Mouse (Mus musculus) embryonic facial prominence, embryonic 11.5 days (tissue): ENCODE measurements around the gene Flywch1. TPM values are rescaled to one million over a fixed set of nuclear protein-coding genes. Genes with fewer than 3 reads are reported as not detected.

Source experiments
- ATAC-seq: fragments of 200-750 bp; cut with Nextera tagmentation; replicated peaks from 2 replicates; pipeline ENCODE4 v1.8.0; 2017; ENCODE audit warnings: low read depth; ENCODE audit not compliant: insufficient number of reproducible peaks, low FRiP score, low TSS enrichment
- DNase-seq: peaks from one replicate; pipeline ENCODE4 v3.0.0-alpha.2; 2015; ENCODE audit warnings: low spot score
- H3K27ac ChIP-seq: fragments of 300-500 bp; sonication (generic); replicated peaks from 2 replicates; pipeline ENCODE4 v1.5.1; 2014; ENCODE audit warnings: mild to moderate bottlenecking, low read depth, low read length, control low read depth
- H3K27me3 ChIP-seq: fragments of 300-500 bp; sonication (generic); 2 replicates; pipeline ENCODE4 v1.6.1; 2014; ENCODE audit warnings: mild to moderate bottlenecking, low read length, moderate library complexity, mixed read lengths; ENCODE audit not compliant: control insufficient read depth, insufficient read depth
- H3K36me3 ChIP-seq: fragments of 300-500 bp; sonication (generic); replicated peaks from 2 replicates; pipeline ENCODE4 v1.6.1; 2014; ENCODE audit warnings: low read depth, mild to moderate bottlenecking, low read length, moderate library complexity, mixed read lengths; ENCODE audit not compliant: control insufficient read depth, insufficient read depth
- H3K4me1 ChIP-seq: fragments of 300-500 bp; sonication (generic); 2 replicates; pipeline ENCODE4 v1.6.1; 2014; ENCODE audit warnings: low read length, mixed read lengths; ENCODE audit not compliant: control insufficient read depth, insufficient read depth
- H3K4me2 ChIP-seq: fragments of 300-500 bp; sonication (generic); 2 replicates; pipeline ENCODE4 v1.6.1; 2014; ENCODE audit warnings: low read depth, mild to moderate bottlenecking, control low read depth, low read length, moderate library complexity
- H3K4me3 ChIP-seq: fragments of 300-500 bp; sonication (generic); 2 replicates; pipeline ENCODE4 v1.5.1; 2014; ENCODE audit warnings: low read depth, low read length, control low read depth
- H3K9ac ChIP-seq: fragments of 300-500 bp; sonication (generic); replicated peaks from 2 replicates; pipeline ENCODE4 v1.6.1; 2014; ENCODE audit warnings: mild to moderate bottlenecking, control low read depth, low read length
- H3K9me3 ChIP-seq: fragments of 300-500 bp; sonication (generic); replicated peaks from 2 replicates; pipeline ENCODE4 v1.6.1; 2016; ENCODE audit warnings: mild to moderate bottlenecking, low read length, inconsistent platforms, mixed read lengths; ENCODE audit not compliant: control insufficient read depth
- WGBS: fragments of 180-500 bp; shearing (Covaris S2); extraction: QIAGEN DNeasy Blood & Tissue Kit; methylation state at CpG from one replicate; pipeline ENCODE4 v1.1.7; 2014; 5-methylcytosine and 5-hydroxymethylcytosine counted together
- polyA plus RNA-seq: library from polyadenylated mRNA; unstranded; fragments of >200 nt; fragmentation: Nextera tagmentation; extraction: Ambion mirVana; gene quantifications from 2 replicates; pipeline ENCODE4 v1.2.1, GENCODE M21; 2014

The Flywch1 gene
- polyA plus RNA-seq, 1 experiment from 2014 or later: 88.3 TPM

DNA sequence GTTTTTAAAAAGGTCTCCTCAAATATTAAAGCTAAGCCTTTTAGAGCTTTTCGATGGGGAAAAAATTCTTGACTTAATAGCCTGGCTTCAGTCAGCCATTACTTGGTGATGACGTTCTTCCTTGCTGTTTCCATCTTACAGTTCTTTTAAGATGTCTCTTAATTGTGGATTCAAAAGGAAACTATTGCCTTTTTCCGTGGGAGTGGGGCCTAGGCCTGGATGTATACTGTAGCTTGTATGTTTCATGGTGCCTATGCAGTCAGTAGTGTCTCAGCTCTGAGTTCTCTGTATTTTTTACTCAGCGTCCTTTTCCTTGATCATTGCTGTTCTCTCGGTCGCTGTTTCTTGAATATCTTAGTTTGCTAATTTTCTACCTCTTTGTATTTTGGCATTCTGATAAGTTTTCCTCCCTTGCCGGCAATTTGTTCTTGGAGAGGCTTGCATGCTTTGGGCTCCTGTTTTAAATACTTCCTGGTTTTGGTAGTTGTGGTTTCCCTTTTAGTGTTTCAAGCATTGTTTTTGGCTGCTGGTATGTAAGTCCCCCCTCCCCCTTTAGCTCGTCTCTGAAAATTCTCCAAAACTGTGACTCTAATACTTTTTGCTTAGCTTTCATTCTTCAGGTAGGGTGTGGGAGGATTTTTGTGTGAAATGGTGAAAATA lies 33.2 kb upstream of the Flywch1 start:
- Histone ChIP-seq H3K4me2 (peak overlapping the region; percentile 55), H3K36me3 (no peaks in the 10 kb centered on the region; the same call in 1 of the 2 replicates), H3K27me3 (no peaks in the 10 kb centered on the region), H3K4me1 (no peaks in the 10 kb centered on the region), H3K9ac (peak overlapping the region; percentile 95), H3K9me3 (no peaks in the 10 kb centered on the region), H3K27ac (no peak overlapping the region), H3K4me3 (peak overlapping the region; percentile 97)
- ATAC-seq (no peak), DNase-seq (no peak)
- 6% methylated on average over 8 of the region's 8 CpGs for WGBS

DNA sequence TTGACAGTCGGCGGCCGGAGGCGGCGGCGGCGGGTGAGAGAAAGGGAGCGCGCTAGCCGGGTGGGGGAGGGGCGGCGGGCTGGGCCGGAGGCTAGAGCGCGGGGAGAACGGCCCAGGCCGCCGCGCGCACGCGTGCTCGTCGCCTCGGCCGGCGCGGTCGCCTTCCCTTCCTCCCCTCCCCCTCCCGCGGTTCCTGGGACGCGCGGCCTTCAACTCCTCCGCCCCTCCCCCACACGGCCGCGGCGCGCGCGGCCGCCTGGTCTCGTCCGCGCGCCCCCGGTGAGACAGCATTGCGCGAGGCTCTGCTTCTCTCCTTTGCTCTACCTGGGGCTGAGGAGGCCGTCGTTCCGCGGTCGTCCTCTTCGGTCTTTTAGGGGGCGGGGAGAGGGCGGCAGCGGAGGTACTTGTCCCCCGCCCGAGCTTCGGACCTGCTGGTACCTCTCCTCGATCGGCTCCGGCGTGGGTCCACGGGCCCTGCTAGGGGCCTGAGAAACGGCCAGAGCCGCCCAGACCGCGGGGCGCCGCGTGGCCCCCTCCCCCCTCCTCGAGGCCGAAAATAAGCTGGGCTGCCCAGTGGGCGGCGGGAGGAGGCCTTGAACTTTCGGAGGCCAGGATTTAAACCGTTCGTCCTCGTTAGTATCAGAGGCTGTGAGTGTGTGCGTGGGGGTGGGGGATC lies 32.1 kb upstream of the Flywch1 start:
- ATAC-seq (peak; percentile 45), DNase-seq (peak; percentile 93)
- H3K4me3 ChIP-seq: peak overlapping the region; percentile 97
- under 1% methylated on average over 45 of the region's 83 CpGs for WGBS
- H3K27ac ChIP-seq: peak overlapping the region; percentile 81
- peak overlapping the region; percentile 55 for H3K4me2 ChIP-seq
- no peaks in the 10 kb centered on the region for H3K4me1 ChIP-seq
- no peaks in the 10 kb centered on the region for H3K36me3 ChIP-seq
- H3K9ac ChIP-seq: peak overlapping the region; percentile 95
- H3K9me3 ChIP-seq: no peaks in the 10 kb centered on the region
- no peaks in the 10 kb centered on the region for H3K27me3 ChIP-seq

- peak; percentile 99 for ATAC-seq
- H3K27ac ChIP-seq: peak overlapping the region; percentile 81
- DNase-seq: peak; percentile 99
- H3K4me3 ChIP-seq: peak overlapping the region; percentile 97
- H3K4me1 ChIP-seq: no peaks in the 10 kb centered on the region
- H3K27me3 ChIP-seq: no peaks in the 10 kb centered on the region
- H3K4me2 ChIP-seq: peak overlapping the region; percentile 42
- under 1% methylated on average over 57 of the region's 60 CpGs for WGBS
- no peaks in the 10 kb centered on the region for H3K9me3 ChIP-seq
- H3K36me3 ChIP-seq: no peaks in the 10 kb centered on the region
- peak overlapping the region; percentile 95 for H3K9ac ChIP-seq
These were observed 31.5 kb upstream of the Flywch1 start for GRCm38 (mm10) chr17:23802746-23803365.

GRCm38 (mm10) chr17:23801627-23802026 lies 30.2 kb upstream of the Flywch1 start:
- H3K27ac ChIP-seq: no peak overlapping the region
- H3K27me3 ChIP-seq: no peaks in the 10 kb centered on the region
- H3K36me3 ChIP-seq: no peaks in the 10 kb centered on the region
- WGBS: 89% methylated on average over 10 of the region's 10 CpGs
- no peaks in the 10 kb centered on the region for H3K9me3 ChIP-seq
- H3K4me3 ChIP-seq: no peak overlapping the region
- ATAC-seq (no peak), DNase-seq (no peak)
- no peaks in the 10 kb centered on the region for H3K4me1 ChIP-seq
- H3K4me2 ChIP-seq: no peak overlapping the region
- no peak overlapping the region for H3K9ac ChIP-seq

- Histone ChIP-seq H3K4me2 (no peak overlapping the region), H3K9ac (no peak overlapping the region), H3K4me1 (no peaks in the 10 kb centered on the region), H3K36me3 (no peaks in the 10 kb centered on the region), H3K4me3 (no peak overlapping the region), H3K27ac (no peak overlapping the region), H3K9me3 (no peaks in the 10 kb centered on the region), H3K27me3 (no peaks in the 10 kb centered on the region)
- WGBS: 39% methylated on average over 7 of the region's 7 CpGs
- DNase-seq: peak; percentile 43
- ATAC-seq: no peak
These were observed 25.9 kb upstream of the Flywch1 start for GRCm38 (mm10) chr17:23797316-23797715.

GRCm38 (mm10) chr17:23795323-23795722 lies 23.9 kb upstream of the Flywch1 start:
- WGBS: 91% methylated on average over 8 of the region's 8 CpGs
- Histone ChIP-seq H3K4me1 (no peaks in the 10 kb centered on the region), H3K9me3 (no peaks in the 10 kb centered on the region), H3K27ac (no peak overlapping the region), H3K27me3 (no peaks in the 10 kb centered on the region), H3K4me3 (no peak overlapping the region), H3K9ac (no peak overlapping the region), H3K36me3 (no peaks in the 10 kb centered on the region), H3K4me2 (no peak overlapping the region)
- ATAC-seq: no peak
- DNase-seq: no peak

DNA sequence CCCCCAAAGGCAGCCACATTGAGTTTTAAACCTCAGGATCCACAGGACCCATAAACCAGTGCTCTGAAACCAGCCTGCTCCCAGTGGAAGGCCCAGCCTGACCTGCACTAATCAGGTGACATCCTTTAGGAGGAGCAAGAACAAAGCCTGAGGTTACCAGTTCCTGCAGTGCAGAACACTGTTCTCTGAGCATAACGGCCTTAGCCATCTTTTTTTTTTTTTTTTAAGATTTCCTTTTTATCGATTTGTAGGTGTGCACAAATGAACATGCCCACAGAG lies 19.6 kb upstream of the Flywch1 start:
- peak overlapping the region; percentile 34; the same call in 1 of the 2 replicates for H3K4me3 ChIP-seq

More for the DNA sequence above, 19.6 kb upstream of the Flywch1 start:
- no peaks in the 10 kb centered on the region for H3K4me1 ChIP-seq
- 44% methylated on average over 2 of the region's 2 CpGs for WGBS
- no peaks in the 10 kb centered on the region for H3K27me3 ChIP-seq
- no peak for DNase-seq
- H3K9ac ChIP-seq: peak overlapping the region; percentile 68
- no peaks in the 10 kb centered on the region for H3K36me3 ChIP-seq
- ATAC-seq: no peak
- H3K27ac ChIP-seq: peak overlapping the region; percentile 87
- H3K4me2 ChIP-seq: peak overlapping the region; percentile 57
- no peaks in the 10 kb centered on the region for H3K9me3 ChIP-seq
